Mouse (Mus musculus) CD4-positive, CD25-positive, alpha-beta regulatory T cell (primary cell): ENCODE results near the gene Bcl2l14. TPM values are rescaled to one million over a fixed set of nuclear protein-coding genes. Genes with fewer than 3 reads are reported as not detected.

Experiments used
- polyA plus RNA-seq: library from polyadenylated mRNA; unstranded; fragments of 100-300 nt; shearing (Covaris generic); gene quantifications from one replicate; pipeline ENCODE4 v1.2.1, GENCODE M21; 2017

Gene Bcl2l14
- 4.7 TPM for polyA plus RNA-seq

DNA sequence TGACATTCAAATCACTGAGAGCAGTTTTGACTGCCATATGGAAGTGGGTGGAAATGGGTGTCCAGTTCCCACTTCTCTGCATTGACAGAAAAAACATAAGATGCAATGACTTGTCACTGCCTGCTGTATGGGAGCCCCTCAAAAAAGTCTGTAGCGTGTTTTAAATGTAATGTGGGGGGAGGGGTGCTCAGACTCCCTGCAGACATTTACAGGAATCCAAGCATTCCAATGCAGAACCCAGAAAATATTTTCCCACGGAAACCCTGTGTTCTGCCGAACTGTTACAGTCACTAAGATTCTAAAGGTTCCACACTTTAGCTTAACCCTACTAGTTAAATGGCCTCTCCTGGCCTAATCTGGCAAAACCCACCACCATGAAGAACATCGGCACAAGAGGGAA, at the start of gene Bcl2l14:
TSS of gene Bcl2l14 (plus strand) at position 301 of the 400 bp plus-strand sequence.

Other genes with a start within 250 kb of the Bcl2l14 start
- 29.3 TPM for gene Lrp6, start 170.6 kb downstream of the Bcl2l14 start, polyA plus RNA-seq
- gene Mansc1, start 236.2 kb downstream of the Bcl2l14 start, polyA plus RNA-seq = 5.1 TPM
- gene Borcs5, start 243.2 kb downstream of the Bcl2l14 start, polyA plus RNA-seq = 26.6 TPM